In the genomic region with DNA sequence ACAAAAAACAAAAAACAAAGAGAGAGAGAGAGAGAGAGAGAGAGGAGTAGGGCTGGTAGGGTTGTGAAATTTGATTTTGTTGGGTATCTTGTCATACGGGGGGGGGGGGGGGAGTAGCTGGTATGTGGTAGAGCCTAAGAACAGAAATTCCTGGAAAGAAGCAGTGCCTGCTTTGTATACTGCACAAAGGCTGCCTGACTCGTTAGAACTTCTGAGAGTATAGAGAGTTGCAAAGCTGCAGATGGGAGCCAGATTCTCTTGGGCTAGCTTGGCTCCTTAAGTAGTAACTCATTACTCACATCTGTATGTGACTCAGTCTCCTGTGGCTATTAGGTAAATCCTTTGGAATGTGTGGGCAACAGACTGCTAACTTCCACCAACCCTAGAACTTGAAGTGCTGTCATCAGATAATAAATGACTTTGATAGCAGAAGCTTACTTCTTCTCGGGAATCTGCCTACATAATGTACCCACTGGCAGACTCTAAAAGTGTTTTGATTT, we compare ENCODE assay signal across 8 mouse cellular contexts. TPM values are rescaled to one million over a fixed set of nuclear protein-coding genes. Genes with fewer than 3 reads are reported as not detected.
DNase-seq lines count a peak whose midpoint lies in the region; ATAC-seq and TF ChIP-seq lines count a peak whose summit lies in the region.

A gene (minus strand): TSS at position 51 of the 500 bp plus-strand sequence.

- no peaks in the 10 kb centered on the region for H3K4me1 ChIP-seq in kidney, postnatal 0 days (replicated peaks; ENCODE audit: insufficient read depth, low read length)
- no peaks in the 10 kb centered on the region for H3K4me1 ChIP-seq in forebrain, postnatal 0 days (ENCODE audit: insufficient read depth)
- H3K4me1 ChIP-seq in hindbrain, embryonic 14.5 days (replicated peaks; ENCODE audit: control insufficient read depth, insufficient read depth, low read length): no peaks in the 10 kb centered on the region
- H3K4me1 ChIP-seq in liver, embryonic 16.5 days (ENCODE audit: control insufficient read depth, low read depth, low read length): no peaks in the 10 kb centered on the region

- H3K36me3 ChIP-seq in kidney, postnatal 0 days (ENCODE audit: insufficient read depth, low read length): no peaks in the 10 kb centered on the region
- H3K36me3 ChIP-seq in forebrain, postnatal 0 days (ENCODE audit: insufficient read depth): no peaks in the 10 kb centered on the region
- no peaks in the 10 kb centered on the region for H3K36me3 ChIP-seq in hindbrain, embryonic 14.5 days (replicated peaks; ENCODE audit: control insufficient read depth, insufficient read depth)
- no peaks in the 10 kb centered on the region for H3K36me3 ChIP-seq in liver, embryonic 16.5 days (ENCODE audit: control insufficient read depth, insufficient read depth)

- H3K4me2 ChIP-seq in kidney, postnatal 0 days (ENCODE audit: low read length): no peak within 1 kb of the TSS
- H3K4me2 ChIP-seq in forebrain, postnatal 0 days (ENCODE audit: low read depth): no peak within 1 kb of the TSS
- no peak within 1 kb of the TSS for H3K4me2 ChIP-seq in hindbrain, embryonic 14.5 days (replicated peaks)
- H3K4me2 ChIP-seq in liver, embryonic 16.5 days (ENCODE audit: low read depth, low read length): no peak within 1 kb of the TSS

- TF ChIP-seq CTCF in kidney, postnatal 0 days (IDR thresholded peaks at IDR 0.05; ENCODE audit: low read depth): no peak
- no peak for TF ChIP-seq CTCF in forebrain, postnatal 0 days (IDR thresholded peaks at IDR 0.05; ENCODE audit: low read depth)

- WGBS in kidney, postnatal 0 days: 31% methylated on average over 3 of the region's 3 CpGs
- WGBS in forebrain, postnatal 0 days: 47% methylated on average over 3 of the region's 3 CpGs
- 55% methylated on average over 3 of the region's 3 CpGs for WGBS in hindbrain, embryonic 14.5 days
- WGBS in liver, embryonic 16.5 days (ENCODE audit: insufficient replicate concordance): 30% methylated on average over 3 of the region's 3 CpGs

- no peak within 1 kb of the TSS for H3K9ac ChIP-seq in kidney, postnatal 0 days (ENCODE audit: low read depth, low read length)
- H3K9ac ChIP-seq in forebrain, postnatal 0 days: no peak within 1 kb of the TSS
- no peak within 1 kb of the TSS for H3K9ac ChIP-seq in hindbrain, embryonic 14.5 days
- H3K9ac ChIP-seq in liver, embryonic 16.5 days (ENCODE audit: low read depth, low read length): no peak within 1 kb of the TSS

- H3K4me3 ChIP-seq in kidney, postnatal 0 days (replicated peaks; ENCODE audit: low read depth, low read length): no peak within 1 kb of the TSS
- no peak within 1 kb of the TSS for H3K4me3 ChIP-seq in forebrain, postnatal 0 days (ENCODE audit: low read depth, low read length)
- no peak within 1 kb of the TSS for H3K4me3 ChIP-seq in hindbrain, embryonic 14.5 days (replicated peaks; ENCODE audit: low read length)
- no peak within 1 kb of the TSS for H3K4me3 ChIP-seq in liver, embryonic 16.5 days (ENCODE audit: low read depth, low read length)

- H3K9me3 ChIP-seq in kidney, postnatal 0 days (replicated peaks; ENCODE audit: low read length): no peaks in the 10 kb centered on the region
- H3K9me3 ChIP-seq in forebrain, postnatal 0 days (ENCODE audit: low read length): no peaks in the 10 kb centered on the region
- no peaks in the 10 kb centered on the region for H3K9me3 ChIP-seq in hindbrain, embryonic 14.5 days (ENCODE audit: control insufficient read depth, low read length)
- H3K9me3 ChIP-seq in liver, embryonic 16.5 days (replicated peaks; ENCODE audit: control insufficient read depth, low read length): no peaks in the 10 kb centered on the region

- no peak for DNase-seq in kidney, postnatal 0 days (ENCODE audit: low spot score)
- no peak for DNase-seq in kidney, adult 11 months
- no peak for DNase-seq in adrenal gland, postnatal 10 days
- no peak for DNase-seq in forebrain, postnatal 0 days
- no peak for DNase-seq in hindbrain, embryonic 14.5 days (ENCODE audit: low spot score)
- no peak for DNase-seq in cerebellum, postnatal 25 days
- no peak for DNase-seq in right cerebral cortex, adult 2 months (ENCODE audit: low spot score in 2 of 2)

- no peaks in the 10 kb centered on the region for H3K27me3 ChIP-seq in kidney, postnatal 0 days (ENCODE audit: insufficient read depth, low read length)
- H3K27me3 ChIP-seq in forebrain, postnatal 0 days (ENCODE audit: insufficient read depth, low read length): no peaks in the 10 kb centered on the region
- H3K27me3 ChIP-seq in hindbrain, embryonic 14.5 days (ENCODE audit: control insufficient read depth, insufficient read depth, low read length): no peaks in the 10 kb centered on the region; the same call in 1 of the 2 replicates
- H3K27me3 ChIP-seq in liver, embryonic 16.5 days (ENCODE audit: control insufficient read depth, insufficient read depth, low read depth, low read length): peaks cover 14% of the 10 kb centered on the region

- H3K27ac ChIP-seq in kidney, postnatal 0 days: no peak within 1 kb of the TSS
- H3K27ac ChIP-seq in forebrain, postnatal 0 days (ENCODE audit: low read depth, low read length): no peak within 1 kb of the TSS
- no peak within 1 kb of the TSS for H3K27ac ChIP-seq in hindbrain, embryonic 14.5 days
- no peak within 1 kb of the TSS for H3K27ac ChIP-seq in liver, embryonic 16.5 days (ENCODE audit: low read length)

- no peak for ATAC-seq in kidney, postnatal 0 days (replicated peaks; ENCODE audit: low FRiP score, low read depth)
- no peak for ATAC-seq in forebrain, postnatal 0 days
- ATAC-seq in hindbrain, embryonic 14.5 days (ENCODE audit: low FRiP score): no peak
- no peak for ATAC-seq in liver, embryonic 16.5 days (ENCODE audit: low read depth)

RNA-seq across cellular contexts. Expression of the gene that starts here (rescaled TPM):
- polyA plus RNA-seq in kidney, postnatal 0 days (2015; fragmentation: Nextera tagmentation; extraction: Ambion mirVana): 29.4 TPM in 2 replicates
- 10 to 100 TPM; 42.7 to 55.3 TPM for total RNA-seq in adrenal gland, postnatal 10 days (2021)
- total RNA-seq in forebrain, postnatal 0 days (2014; rRNA removed): 45.6 and 48.5 TPM in 2 replicates
- 40.9 and 46.9 TPM in 2 replicates for polyA plus RNA-seq in forebrain, postnatal 0 days (2015; fragmentation: Nextera tagmentation; extraction: Ambion mirVana)
- 38.2 and 42.0 TPM in 2 replicates for polyA plus RNA-seq in hindbrain, embryonic 14.5 days (2014; fragmentation: Nextera tagmentation; extraction: Ambion mirVana)
- polyA plus RNA-seq in liver, embryonic 16.5 days (2015; fragmentation: Nextera tagmentation; extraction: Ambion mirVana): 16.0 and 19.2 TPM in 2 replicates
